Mouse (Mus musculus) cerebellum, adult 9-11 months (tissue): ENCODE measurements at regions not wholly inside any gene's neighbourhood (a gene's known extent, or its start where the extent isn't known, plus 50 kb on each side); places are given as distances from the start of the nearest gene placed in this dataset.

Experiments used
- DNase-seq: peaks from one replicate; pipeline ENCODE4 v3.0.0; 2022

DNA sequence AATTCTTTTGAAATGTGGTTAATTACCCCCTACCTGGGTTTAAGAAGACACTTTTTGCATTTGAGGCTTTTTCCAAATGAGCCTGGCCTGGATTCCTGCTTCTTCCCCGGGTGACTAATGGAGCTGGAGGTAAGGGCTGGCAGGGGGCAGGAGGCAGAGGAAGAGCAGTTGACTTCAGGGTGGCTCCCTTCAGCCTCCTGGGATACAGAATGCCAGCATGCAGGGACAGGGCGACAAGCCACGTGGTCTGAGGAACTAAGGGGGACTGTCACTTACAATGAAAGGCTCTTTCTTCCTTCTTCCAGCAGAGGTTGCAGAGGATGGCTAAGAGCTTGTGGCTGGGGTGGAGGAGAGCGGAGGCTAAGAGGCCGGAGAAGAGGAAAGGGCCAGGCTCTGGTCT is 234.8 kb upstream of the Rpl38 start:
- peak; percentile 33 for DNase-seq

DNA sequence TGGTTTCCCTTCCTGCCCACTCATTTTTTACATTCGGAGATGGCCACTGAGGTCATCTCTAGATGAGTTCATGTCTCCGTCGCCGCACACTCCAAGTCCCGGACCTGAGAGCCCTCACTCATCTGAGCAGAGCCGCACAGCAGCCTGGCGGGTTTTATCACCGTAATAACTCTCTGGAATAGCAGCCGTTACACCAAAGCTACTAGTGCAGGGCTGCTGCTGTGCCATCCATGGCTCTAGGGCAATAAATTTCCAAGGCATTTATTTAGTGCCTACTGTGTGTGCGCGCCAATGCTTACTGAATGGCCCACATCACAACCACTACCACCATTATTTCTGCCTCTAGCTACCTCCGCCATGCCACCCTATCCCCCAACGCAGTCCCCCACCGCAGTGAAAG is 242.9 kb upstream of the Rpl38 start:
- DNase-seq: no peak

DNA sequence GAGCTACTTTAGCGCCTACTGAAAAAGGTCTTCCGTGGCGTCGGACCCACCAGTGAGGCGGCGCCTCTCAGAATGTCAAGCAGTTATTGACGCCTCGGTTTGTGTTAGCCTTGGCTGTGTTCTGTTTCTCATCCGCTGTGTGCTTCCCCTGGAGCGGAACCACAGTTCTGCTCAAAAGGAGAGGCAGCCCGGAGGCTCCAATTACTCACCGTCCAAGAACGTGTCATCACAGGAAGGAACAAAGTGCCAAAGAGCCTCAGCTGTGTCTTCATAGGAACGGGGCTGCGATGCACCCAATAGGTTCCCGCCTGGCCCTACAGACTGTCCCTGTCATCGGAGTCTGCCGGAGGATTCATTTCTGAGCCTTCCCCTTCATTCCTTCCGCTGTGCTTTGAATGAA is 245.0 kb upstream of the Rpl38 start:
- no peak for DNase-seq

DNA sequence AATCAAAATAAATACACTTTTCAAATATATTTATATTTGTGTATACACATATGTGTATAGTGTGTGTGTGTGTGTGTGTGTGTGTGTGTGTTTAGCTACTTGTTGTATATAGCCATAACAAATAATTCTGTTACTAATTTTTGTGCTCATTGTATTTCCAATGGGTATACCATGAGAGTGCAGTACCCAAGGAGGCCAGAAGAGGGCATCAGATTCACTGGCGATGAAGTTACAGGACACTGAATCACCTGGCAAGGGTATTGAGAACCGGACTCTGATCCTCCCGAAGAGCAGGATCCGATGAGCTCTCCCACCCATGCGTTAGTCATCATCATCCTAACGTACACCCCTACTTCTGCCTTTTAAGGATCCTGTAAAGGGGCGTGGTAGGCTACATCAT is 249.3 kb upstream of the Rpl38 start:
- DNase-seq: no peak

DNA sequence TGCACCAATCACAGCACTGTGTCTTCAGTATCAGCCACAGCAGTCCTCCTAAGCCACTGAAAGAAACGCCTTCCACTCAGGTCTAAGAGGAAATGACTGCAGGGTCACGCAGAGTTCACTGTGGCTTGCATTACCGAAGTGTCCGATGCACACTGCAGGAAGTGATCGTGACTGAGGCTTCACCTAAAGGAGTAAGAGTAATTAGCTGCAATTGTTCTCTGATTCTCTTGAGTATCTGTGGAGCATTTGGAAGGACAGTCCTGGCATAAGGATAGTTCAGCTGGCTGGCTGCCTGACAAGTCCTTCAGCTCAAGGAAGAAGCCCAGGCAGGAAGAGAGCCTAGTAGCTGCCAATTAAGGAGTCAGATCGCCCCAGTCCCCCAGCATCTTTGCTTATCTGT is 252.2 kb upstream of the Rpl38 start:
- DNase-seq: no peak

DNA sequence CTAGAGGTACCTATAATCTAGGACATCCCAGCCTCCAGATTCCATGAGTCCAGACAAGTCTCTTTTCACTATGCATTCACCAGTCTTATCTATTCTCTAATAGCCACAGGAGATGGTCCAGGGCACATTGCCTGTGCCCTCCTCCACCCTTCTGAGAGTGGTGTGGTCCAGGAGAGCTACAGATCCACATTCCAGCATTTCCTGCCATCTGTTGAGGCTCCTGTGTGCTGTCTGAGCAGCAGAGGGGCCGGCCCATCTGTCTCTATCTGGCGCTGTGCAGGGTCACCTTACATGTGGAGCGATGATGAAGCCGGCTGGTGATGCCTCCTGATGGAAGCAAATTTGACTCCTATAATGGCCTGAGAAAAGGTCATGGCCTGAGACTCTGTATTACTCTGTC is 263.9 kb upstream of the Rpl38 start:
- peak; percentile 85 for DNase-seq

DNA sequence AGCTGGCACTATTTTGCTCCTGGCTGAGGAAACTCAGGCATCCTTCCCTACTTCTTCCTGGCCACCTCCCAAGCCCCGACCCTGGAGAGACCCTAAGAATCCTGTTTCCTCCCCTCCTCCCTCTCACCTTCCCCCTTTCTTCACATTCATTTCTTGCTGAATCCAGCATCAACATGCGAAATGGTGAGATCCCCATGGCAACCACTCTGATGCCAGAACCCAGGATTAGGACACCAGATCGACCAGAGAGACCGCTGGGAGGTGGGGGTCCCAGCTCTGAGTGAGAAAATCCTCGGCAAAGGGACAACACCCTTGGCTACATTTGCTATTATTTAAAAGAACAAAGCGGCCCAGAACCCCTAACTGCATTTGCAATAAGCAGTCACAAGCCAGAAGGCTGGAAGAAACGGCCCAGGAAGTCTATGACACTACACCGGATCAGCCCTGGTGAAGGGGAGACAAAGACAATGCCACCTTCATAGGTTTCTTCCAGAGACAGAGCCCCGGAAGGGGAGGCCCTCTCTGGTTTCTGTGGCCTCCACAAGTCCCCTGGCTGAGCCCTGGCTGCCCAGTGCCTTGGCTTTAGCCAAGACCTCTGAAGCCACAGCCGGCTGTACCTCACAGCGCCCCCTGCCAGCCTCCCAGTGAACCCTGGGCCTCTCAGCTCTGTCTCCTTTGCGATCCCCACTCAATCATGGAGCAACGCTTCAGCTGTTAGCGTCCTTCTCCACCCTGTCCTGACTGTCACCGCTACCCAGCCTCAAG is 265.6 kb upstream of the Rpl38 start:
- DNase-seq: peak; percentile 28

DNA sequence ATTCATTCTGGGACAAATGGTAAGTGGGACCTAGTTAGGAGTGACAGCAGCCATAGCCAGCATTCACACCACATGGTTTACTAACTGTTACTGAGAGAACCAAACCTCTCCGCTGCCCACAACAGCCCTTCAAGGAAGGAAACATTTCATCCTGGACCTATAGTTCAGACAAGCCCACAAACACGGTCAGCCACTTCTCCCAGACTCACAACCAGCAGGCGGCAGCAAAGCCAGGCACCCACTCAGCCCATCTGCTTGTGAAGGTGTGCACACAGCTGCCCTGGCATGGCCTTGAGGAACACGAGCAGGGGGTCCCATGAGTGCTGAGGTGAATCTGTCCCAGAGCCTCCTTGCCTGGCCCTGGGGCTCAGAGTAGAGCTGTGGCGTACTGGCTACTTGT is 267.6 kb upstream of the Rpl38 start:
- no peak for DNase-seq

DNA sequence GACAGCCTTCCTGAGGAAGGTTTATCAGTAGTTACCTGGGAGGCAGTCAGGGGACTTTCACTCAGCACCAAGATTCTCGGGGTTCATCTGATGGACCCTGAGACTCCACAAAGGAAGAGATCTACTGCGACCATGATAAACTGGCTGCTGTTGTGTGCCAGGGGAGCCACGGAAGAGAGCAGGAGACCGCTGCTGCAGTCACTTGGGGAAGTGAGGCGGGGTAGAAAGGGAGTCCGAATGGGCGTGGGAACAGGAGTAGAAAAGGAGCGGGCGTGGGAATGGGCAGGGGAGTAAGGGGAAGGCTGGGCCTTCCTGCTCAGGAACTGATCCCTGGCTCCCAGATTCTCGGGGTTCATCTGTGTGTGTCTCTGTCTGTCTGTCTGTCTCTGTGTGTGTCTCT is 276.2 kb upstream of the Rpl38 start:
- DNase-seq: no peak

DNA sequence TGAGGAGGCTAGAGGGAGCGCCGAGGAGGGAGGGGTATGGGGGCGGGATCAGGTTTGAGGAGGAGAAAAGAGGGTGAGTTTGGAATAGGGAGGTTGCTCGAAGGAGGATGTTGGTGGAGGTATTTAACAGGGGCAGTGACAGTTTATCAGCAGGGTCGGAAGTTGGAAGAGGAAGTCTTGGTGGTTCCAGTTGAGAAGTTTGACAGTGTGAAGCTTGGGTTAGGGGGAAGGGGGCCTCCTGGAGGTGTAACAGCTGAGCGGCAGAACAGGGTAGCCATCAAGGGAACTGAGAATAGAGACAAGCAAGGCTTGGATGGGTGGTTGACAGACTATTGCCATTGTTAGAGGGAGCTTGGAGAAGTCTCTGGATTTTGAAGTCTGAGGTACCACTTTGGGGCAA is 276.8 kb upstream of the Rpl38 start:
- no peak for DNase-seq

DNA sequence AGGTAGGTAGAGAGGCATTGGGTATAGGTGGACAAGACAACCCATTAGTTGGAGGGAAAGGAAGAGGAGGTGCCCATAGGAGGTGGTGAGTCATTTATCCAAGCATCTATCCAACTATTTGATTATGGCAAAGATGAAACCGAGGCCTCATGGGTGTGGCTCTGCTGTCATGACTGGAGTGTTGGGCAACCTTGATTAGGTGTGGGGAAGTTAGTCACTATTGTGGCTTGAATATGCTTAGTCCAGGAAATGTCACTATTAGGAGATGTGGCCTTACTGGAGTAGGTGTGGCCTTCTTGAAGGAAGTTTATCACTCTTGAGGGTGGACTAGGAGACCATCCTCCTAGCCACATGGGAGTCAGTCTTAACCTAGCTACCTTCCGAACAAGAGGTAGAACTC is 281.2 kb upstream of the Rpl38 start:
- DNase-seq: no peak

DNA sequence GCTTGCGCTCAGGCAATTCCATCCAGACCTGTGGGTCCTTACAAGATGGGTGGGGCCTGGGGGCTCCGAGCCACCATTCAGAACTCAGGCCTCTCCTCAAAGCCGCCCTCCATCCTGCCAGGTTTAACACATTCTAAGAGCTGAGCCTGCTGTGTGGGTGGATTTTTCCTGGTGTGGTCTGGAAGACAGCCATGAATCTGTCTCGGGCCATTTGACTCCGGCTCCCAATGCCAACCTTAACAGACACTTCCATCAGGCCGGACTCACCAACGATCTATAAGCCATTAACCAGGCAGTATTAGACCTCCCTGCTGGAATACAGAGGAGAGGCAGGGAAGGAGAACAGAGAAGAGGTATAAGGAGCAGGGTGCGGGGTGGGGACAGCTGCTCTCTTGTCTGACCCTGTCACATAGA is 288.9 kb upstream of the Rpl38 start:
- DNase-seq: no peak

DNA sequence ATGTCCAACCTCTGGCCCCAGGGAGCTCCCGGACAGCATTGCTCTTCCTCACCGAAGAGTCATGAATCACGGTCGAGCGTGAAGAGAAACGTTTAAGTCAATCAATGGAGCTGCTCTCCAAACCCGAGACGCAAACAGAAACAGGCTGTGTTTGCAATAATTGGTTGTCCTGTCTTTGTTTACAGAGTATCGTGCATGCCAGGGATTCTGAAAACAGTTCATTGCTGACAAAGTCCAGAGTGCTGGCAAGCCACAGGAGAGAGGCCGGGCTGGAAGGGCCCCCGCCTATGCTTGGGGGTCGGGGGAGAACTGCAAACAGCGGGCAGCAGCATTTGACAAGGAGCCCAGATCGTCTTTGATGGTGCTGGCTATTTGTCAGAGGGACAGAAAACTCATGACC is 292.4 kb upstream of the Rpl38 start:
- peak; percentile 8 for DNase-seq

DNA sequence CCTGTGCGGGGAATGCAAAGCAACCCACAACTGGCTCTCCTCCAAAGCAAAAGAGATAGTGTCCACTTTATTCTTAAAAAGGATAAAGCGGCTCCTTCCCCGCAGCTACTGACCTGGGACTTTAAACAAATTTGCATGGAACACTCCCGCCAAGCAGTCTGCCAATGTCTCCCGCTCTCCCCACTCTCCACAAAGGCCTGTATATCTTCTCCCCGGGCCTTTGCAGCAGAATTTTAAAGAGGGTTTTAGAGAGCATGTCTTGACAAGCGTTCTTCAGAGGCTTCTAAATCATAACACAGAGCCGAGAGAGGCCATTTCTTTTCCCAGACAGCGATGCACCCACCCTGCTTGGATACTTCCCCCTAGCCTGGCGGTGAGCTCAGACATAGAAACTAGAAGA is 297.6 kb upstream of the Rpl38 start:
- no peak for DNase-seq

DNA sequence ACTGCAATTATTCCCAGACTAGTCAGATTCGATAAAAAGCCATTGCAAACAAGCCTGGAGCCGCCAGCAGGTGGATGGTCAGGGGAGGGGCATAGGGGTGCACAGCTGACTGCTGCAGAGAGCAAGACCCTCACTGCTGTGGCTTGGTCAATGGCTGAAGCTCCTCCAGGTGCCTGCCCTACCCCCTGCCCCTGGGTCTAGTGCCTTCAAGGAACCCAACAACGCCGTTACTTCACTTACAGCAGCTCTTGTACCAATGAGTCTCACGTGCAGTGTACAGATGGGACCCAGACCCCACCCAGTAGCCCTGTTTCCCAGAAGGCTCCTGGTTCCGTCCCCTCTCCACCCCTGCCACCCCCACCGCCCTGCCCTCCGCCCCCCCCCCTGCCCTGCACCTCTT is 300.5 kb upstream of the Rpl38 start:
- DNase-seq: no peak

DNA sequence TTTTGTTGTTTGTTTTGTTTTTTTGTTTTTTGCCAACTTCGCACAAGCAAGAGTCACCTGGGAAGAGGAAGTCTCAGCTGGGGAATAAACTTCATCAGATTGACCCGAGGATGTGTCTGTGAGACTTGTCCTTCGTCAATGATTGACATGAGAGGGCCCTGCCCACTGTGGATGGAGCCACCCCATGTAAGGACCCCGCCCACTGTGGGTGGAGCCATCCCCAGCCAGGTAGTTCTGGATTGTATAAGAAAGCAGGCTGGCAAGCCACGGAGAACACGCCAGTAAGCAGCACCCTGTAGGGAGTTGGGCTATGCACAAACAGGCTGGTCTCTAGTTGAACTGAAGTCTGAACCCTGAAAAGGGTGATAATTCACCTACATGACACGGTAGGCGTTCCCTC is 294.1 kb upstream of the Sdk2 start:
- no peak for DNase-seq

DNA sequence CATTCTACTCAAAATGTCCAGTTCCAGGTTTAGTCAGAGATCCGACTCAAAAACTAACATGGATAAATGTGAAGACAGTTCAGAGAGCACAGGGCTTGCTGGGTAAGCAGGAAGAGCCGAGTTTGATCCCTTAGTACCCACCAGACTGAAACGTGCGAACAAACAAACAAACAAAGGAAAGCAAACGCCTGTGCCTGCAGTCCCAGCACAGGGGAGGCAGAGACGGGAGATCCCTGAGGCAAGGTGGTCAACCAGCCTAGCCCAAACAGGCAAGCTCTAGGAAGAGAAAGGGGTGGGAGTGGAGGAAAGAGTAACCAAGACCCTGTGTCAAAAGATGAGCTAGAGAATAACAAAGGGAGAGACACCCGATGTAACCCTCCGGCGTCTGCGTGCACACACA is 293.5 kb upstream of the Sdk2 start:
- no peak for DNase-seq

DNA sequence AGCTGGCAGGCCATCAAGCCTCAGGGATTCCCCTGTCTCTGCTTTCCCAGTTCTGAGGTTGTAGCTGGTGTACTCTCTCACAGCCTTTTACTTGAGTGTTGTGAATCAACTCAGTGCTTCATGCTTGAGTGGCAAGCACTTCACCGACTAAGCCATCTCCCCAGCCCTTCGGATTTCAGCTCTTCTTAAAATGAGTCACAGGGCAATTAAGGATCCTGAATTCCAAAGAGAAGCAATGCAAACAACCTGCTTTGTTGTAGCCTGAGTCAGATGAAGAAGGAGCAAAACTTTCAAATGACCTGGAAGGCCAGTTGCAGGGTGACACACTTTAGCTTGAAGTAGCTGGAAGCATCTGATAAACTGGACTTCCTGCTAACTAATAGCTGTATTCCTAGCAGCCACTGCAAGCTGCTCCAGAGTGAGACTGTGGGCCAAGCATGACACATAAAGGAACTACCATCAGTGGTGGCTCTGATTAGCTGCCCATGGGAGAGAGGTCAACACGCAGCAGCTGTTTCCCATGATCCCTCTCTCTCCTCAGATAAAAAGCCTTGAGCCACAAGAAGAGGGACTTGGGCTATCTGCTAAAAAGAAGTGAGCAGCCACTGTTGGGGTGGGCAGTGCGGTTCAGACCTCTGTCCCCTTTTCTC is 285.4 kb upstream of the Sdk2 start:
- no peak for DNase-seq

DNA sequence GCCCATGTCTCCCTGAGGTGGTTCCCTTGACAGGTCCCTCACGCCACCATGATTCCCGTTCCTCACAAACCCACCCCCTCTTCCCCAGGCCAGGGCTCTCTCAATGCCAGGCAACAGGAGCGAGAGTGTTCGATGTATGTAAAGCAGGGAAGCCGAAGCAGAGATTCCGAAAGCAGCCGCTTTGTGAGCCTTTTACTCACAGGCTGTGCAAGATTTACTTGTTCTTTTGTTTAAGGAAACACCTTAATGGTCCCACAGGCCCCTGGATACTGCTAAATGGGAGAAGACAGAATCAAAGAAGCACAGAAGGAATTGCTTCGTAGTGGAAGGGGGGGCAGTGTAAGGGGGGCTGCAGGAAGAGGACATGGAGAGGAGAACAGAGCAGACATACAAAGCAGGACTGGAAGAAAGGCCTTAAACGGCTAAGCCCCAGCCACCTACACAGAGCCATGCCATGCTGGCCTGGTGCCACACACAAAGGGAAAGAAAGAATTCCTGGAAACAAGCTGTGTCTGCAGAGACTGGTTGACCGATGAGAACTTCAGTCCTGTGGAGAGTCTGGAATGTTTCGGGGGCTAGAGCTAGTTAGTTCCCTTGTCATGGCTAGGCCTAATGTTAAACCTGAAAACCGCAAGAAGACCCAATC is 270.1 kb upstream of the Sdk2 start:
- no peak for DNase-seq

DNA sequence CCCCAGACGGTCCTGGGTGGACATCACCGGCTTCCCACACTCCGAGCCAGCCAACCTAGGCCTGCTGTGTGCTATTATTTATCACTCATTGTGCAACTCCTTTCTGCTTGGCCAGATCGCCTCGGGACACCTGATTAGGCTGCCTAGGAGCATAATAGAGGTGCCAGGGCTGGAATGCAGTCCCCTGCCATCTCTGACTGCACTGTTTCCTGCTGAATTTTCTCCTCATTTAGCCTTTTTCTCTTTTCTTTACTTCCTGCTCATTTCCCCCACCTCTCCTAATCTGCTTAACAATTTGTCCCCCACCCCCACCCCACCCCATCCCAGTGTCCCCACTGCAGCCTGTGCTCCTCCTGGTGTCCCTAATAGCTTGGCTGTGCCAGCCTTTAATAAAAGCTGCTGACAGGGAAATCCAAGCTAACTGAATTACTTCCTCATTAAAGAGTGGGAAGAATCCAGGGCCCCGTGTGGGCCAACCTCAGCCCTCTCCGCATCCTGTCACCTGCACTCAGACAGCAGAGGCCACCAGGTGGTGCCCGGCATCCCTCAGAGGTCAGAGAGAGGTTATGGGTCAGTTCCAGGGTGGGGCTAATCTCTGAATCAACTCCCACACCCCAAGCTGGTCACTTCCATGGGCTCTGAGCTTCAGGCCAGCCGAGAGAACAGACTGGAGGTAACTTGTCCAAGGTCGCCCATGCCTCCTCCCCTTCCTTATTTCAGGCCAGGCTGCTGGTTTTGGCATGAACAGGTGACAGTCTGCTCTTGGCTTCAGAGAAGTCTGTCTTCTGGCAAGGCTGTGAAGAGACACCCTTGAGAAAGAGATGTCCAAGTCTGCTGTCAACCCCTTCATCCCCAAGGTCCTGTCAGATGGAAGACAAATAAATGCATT is 269.3 kb upstream of the Sdk2 start:
- DNase-seq: peak; percentile 69

DNA sequence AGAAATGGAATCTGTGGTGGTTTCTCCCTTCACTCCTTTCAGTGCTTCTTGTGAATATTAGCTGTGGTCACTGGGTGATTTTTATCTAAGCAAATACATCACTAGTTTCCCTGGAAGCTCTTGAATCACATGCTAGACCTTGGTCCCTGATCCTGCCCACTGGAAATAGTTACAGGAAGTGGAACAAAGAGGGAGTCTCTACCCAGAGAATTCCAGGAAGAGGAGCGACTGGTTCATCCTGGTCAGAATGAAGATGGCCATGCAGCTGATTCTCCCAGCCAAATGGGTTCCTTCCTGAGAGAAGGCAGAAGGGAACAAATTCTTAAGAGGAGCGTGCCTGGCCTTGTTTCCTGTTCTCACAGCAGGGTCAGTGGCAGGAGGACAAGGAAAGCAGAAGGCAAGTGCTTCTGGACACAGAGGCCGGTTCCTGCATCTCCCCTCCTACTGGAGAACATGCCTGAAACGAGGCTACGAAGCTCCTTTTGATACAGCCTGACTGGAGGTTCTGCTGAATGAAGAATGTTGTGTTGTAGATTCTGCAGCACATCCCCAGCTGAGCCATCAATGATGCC is 264.8 kb upstream of the Sdk2 start:
- DNase-seq: peak; percentile 39

DNA sequence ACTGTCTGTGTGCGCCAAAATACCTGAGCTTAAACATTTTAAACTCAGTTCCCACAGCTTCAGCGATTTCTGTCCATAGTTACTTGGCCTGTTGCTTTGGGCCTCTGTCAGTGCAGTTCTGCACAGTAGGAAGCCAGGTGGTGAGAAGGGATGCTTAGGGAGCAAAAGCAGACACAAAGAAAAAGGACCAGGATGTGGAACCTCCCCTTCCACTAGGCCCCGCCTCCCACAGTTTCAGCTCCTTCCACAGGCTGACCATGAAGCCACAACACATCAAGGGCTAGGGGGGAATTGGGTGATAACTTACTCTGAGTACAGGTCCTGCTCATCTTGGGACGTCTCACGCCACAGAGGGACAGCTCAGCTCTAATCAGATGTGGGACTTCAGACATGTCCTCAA is 263.5 kb upstream of the Sdk2 start:
- no peak for DNase-seq

DNA sequence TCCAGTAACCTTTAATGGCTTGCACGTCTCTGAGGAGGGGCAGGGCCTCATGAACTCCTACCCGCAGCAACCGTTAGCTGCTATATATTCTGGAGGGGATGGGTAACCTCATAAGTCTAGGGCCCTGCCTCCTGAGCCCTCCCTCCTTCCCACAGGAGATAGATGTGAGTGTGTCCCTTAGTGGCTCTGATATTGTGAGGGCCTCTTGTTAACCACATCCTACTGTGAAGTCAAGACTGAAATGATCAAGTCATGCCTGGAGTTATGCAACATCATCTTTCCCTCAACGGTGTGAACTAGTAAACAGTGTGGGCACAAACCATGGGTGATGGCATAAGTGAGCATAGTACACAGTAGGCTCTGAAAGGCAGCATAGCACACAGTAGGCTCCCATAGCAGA is 255.8 kb upstream of the Sdk2 start:
- no peak for DNase-seq
